Mouse (Mus musculus) cerebellum, postnatal 14 days (tissue): ENCODE measurements around the gene Pbdc1.
"Not testable (repeated sequence)": the region's sequence is repeated elsewhere in the genome, so short reads cannot be mapped to it uniquely, and the experiment has no call there.

ENCODE experiments used
- DNase-seq, 2 experiments: peaks; one replicate each; pipeline ENCODE4 v3.0.0; 2021; ENCODE audit warnings: mixed read lengths in 2 of 2

Pbdc1 gene

DNA sequence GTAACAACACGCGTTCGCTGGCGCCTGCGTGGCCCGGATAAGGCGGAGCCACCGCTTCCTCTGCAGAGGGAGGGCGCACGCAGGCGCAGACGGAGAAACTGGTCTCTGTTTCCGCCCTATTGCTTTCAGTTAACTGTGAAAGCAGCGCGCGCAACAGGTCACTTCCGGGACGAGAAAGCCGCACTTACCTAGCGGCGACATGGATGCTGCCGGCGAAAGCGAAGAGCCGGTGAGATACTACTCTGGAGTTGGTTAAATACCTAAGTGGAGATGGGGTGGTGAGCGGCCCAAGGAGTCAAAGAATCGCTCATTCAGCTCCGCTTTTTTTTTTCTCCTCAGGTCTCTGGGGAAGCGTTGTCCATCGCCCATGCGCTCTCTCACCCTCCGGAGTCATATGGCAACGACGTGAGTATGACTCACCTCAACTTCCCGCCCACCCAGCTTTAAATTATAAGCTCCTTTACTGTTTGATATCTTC, at the start of gene Pbdc1:
TSS of gene Pbdc1 (plus strand) at position 142 of the 478 bp plus-strand sequence.
- DNase-seq: peak; percentile 89 to 97

DNA sequence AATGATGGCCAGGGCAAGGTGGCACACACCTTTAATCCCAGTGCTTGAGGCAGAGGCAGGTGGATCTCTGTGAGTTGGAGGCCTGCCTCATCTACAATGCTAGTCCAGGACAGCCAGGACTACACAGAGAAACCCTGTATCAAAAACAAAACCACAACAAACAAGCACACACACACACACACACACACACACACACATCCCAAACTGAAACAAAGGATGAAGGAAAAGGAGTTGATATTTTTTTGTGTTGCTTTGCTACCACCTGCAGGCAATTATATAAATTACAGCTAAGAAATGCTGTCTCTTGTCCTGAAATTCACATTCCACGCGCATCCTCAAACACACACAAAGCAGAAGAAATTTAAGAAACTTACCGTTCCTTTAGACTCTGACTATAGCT, 41.9 kb upstream of the Pbdc1 start:
- peak; percentile 2 to 14 for DNase-seq

DNA sequence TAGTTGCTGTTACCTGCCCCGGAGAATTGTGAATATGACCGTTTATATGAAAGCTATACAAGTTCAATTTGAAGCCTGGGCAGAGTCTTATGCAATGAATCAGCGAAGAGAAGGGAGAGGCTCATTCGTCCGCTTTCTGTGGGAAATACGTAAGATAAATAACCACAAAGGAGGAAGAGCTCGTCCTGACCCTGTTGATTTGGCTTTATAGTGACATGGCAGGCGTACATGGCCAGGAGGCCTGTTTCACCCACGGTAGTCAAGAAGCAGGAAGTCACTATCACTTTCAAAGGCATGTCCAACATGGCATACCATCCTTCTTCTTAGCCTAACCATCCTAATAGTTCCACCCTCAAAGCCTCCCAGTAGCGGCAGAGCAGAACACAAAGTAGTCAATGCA, 15.3 kb upstream of the Pbdc1 start:
- no peak for DNase-seq

DNA sequence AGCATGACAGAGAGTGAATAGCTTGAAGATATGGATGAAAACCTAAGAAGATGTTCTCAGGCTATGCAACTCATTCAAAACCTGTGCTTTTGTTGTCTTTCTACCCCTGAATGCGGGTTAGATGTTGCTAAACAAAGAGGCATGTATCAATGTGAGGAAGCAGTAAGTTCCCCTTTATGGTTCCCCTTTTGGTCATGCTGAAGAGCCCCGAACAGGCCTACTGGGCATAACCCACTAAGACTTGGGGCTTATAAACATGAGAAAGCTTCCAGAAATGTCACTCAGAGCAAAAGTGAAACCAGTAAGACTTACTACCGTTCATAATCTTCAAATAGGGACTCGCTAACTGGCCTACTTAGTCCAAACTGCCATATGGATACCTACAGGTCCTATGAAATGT, 14.8 kb upstream of the Pbdc1 start:
- no peak for DNase-seq

DNA sequence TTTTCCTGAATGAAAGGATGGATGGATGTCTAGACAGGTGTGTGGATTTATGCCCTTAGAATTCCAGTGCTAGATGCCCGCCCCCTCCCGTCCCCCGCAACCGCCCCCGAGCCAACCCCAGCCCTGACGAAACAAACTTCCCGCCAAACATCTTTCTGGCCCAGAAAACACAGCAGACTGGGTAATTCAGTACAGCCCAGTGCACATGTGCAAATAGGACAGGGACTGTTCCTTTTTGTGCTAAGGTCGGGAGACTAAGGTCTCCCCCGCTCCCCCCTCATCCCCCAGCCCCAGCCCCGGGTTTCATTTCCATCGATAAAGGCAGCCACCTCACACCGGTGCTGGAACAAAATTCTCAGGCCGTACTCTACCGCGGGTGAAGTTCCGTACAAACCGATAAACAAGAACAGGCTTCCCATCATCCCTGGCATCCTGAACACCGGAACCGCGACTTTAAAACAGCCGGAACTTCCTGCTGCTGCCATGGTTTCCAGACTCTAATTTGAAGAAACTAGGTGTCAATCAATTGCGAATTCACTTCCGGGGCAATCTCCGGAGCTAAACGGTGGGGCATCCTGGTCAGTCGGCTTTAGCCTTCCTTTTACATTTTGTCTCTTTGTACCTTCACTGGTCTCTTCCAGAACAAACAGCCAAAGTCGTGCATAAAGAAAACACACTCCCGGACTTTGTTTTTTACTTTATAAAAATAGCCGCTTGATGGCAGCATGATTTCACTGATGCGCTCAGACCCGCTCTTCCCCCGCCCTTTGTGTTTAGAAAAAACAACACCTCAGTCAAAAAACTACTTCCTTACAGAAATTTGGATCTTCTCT, 9.7 kb upstream of the Pbdc1 start:
- DNase-seq: peak; percentile 78 to 83

DNA sequence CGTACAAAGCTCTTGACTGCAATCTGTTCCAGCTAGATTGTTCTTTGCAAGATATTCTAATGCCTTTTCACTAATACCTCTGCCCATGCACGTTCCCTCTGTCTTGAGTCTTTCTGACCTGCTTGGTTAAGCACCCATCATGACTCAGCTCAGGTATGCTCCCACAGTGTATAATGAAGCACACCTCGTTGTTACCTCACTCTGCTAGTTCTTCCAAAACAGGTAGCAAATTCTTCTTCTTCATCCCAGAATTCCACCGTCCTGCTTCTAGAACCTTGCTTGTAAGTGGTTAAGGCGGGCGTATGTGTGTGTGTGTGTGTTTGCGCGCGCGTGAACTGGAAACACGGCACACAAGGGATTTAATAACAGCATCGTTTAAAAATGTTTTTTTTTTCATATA, 405 bp upstream of the Pbdc1 start:
- DNase-seq: no peak

DNA sequence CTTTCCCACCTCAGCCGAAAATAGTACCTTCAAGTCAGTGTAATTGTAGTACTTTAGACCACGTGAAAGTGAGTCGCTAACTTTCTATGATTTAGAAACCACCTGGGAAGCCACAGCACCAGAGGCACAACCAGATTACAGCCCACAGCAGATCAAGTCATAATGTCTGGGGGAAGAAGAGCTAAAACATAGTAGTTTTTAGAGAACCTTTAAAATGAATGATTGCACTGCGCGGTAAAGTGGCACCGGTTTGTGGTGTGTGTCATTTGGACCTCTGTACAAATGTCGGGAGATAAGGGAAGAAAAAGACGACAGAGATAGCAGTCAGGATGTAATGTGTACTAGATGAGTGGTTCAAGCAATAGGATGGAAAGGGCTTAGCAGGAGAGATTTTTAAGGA, 540 bp downstream of the Pbdc1 start:
- DNase-seq: no peak

DNA sequence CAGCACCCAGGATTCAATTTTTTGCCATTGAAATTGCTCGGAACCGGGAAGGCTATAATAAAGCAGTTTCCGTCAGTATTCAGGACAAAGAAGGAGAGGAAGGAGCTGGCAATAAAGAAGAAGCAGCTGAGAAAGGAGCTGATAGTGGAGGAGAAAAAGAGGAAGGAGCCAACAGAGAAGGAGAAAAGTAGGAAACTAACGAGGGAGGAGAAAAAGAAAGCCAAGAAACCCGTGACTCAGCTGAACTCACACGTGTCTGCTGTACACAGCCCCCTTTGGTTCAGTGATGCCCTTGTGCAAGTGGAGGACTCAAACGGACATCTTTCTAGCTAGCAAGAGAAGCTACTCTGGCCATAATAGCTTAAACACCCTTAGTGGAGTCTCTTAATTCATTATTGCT, 3.5 kb downstream of the Pbdc1 start:
- DNase-seq: not testable (repeated sequence)

DNA sequence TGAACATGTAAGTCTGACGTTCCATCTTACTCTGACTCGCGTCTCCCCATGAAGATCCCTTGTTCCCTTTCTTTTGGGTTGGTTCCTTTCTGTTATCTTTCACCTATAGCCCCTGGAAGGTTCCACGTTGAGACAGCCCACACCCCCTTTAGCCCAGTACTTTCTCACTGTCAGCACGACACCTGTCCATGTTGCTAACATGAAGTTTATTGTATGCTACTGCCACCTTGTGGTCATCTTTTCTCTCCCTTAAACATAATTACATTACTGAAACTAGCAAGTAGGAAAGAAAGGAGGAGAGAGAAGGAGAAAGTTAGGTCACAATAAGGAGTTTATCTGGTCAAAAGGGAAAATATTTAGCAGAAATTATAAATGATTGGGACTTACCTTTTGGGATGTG, 24.6 kb downstream of the Pbdc1 start:
- DNase-seq: peak; percentile 44 to 57

DNA sequence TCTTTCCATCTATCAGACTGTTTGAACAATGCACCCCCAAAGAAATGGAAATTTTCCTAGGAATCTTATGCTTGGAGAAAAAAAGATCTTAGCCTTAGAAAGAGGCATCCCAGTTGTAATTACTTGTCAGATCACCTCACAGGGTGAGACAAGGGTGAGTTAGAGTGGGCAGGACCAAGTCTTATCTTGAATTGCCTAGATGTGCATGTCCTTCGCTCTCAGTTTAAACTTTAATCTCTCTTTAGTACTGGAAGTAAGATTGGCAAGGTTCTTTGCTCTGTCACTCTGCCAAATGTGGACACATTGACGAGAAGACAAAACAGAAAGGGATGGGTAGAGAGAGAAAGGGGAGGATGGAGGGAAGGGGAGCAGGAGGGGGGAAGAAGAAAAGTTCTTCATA, 35.4 kb downstream of the Pbdc1 start:
- DNase-seq: no peak

DNA sequence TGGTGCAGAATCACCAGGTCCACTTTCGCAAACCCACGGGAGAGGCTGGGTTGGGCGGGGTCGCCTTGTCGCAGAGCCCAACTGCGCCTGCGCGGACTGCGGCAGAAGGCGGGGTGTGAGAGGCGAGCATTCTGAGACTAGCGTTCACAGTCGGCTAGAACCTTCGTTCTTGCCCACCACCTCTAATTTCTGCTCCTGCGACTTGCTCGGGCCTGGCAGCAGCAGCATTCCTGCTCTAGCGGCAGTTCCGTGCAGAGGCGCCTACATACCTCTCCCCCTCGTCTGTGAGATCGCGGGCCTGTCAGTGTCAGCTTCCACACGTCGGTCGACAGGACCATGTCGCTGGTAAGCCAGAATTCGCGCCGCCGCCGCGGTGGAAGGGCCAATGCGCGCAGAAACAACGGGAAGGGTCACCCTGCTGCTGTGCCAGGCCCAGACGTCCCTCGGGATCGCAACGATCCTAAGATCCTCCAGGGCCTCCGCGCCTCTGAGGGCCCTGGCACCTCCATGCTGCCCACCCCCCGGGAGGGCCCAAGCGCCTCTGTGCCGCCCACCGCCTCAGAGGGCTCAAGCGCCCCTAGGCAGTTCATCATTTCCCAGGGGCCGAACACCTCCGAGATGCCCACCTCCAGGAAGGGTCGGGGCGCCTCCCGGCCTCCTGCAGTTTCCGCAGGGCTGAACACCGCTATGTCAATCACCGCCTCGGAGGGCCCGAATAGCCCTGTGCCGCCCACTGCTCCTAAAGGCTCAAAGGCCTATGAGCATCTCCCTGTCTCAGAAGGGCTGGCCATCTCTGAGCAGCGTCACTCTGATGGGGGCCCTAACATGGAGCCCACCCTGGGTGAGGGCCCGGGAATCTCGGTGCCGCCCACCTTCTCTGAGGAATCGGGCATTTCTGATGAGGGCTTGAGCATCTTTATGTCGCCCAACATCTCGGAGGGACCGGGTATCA, 41.0 kb downstream of the Pbdc1 start, which contains the start of gene Magee1:
TSS of gene Magee1 (plus strand) at position 104 of the 952 bp plus-strand sequence.
- DNase-seq: peak; percentile 89

DNA sequence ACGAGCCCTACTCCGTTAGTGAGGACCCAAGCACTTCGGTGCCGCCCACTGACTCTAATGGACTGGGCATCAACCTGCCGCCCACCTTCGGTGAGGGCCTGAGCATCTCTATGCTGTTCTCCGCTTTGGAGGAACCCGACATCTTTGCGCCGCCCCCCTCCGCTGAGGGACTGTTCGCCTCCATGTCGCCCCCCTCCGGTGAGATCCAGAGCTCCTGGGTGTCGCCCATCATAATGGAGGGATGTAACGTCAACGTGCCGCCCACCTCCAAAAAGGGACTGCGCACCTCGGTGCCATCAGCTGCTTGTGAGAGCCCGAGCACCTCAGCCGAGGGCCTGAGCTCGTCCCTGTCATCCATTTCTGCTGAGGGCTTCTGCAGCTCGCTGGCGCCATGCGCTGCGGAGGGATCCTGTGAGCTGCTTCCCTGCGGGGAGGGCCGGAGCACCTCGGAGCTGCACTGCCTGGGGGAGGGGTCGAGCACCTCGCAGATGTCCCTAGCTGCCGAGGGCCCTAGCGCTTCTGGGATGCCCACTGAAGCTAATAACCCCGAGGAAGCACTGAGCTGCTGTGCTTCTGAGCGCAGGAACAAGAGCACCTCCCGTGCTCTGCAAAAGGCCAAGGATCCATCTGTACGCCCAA, 41.8 kb downstream of the Pbdc1 start:
- DNase-seq: peak; percentile 87 to 93

DNA sequence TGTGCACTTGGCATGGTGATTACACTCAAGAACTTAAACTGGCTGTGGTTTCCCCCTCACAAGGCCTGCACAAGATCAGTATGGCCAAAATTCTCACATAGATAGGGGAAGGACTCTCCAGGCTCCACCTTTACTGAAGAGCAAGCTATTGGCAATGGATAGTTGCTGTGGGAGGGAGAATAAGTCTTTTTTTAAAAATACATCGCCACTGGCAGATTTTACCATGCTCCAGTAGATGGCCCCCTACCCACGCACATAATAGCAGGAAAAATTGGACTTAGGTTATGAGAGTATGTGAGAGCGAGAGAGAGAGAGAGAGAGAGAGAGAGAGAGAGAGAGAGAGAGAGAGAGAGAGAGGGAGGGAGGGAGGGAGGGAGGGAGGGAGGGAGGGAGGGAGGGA, 45.3 kb downstream of the Pbdc1 start:
- peak; percentile 13 to 26 for DNase-seq

DNA sequence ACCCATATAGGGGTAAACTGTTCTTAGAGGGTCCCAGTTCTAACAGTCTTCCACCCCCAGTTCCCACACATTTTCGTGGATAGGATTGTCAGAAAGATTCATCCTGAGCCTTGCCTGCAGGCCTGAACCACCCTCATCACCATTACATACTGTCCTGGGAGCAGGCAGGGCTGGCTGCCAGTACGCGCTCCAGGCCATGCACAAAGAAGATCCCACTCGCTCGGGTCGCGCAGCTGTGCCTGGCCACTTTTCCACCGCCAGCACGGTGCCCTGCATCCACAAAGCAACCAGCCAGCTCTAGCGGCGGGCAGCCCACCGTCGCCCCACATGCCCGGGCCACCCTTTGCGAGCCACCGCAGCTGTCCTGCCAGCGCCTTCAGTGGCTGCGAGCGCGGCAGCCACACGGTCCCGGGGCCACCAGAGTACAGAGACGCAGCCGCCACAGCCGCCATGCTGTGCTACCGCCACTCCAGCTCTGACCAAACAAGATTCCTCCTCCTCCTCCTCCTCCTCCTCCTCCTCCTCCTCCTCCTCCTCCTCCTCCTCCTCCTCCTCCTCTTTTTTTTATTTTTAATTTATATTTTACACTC, 72.4 kb downstream of the Pbdc1 start:
- peak in 1 of 2 experiments; percentile 5 for DNase-seq

DNA sequence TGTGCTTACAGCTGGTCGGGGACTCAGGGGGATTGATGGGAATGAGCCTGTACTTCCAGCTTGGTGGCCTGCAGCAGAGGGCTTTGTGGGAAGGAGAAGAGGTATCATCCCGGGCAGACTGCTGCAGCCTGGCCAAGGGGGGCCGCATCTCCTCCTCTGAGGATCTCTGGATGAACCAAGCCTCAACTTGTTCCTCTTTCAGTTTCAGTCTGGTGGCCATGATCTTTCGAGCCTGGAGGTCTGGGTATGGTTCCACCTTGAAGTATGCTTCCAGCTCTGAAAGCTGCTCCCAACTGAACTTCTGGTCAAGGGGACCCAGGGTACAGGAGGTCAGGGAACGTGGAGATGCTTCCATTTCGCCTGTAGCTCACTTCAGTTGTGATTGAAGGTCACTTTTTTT, 85.5 kb downstream of the Pbdc1 start:
- not testable (repeated sequence) for DNase-seq
